Mouse (Mus musculus) ES-E14 (cell line): ENCODE measurements around the gene Anpep. TPM values are rescaled to one million over a fixed set of nuclear protein-coding genes. Genes with fewer than 3 reads are reported as not detected.
"Not testable (repeated sequence)": the region's sequence is repeated elsewhere in the genome, so short reads cannot be mapped to it uniquely, and the experiment has no call there.

Experiments
- DNase-seq: peaks from one replicate; pipeline ENCODE4 v3.0.0-alpha.2; 2013; ENCODE audit warnings: low read depth, low spot score
- H3K27ac ChIP-seq: 2 replicates; pipeline ENCODE4 v1.5.1; 2012; ENCODE audit warnings: low read depth, mild to moderate bottlenecking, low read length, moderate library complexity, mixed read lengths; ENCODE audit not compliant: poor library complexity, insufficient read depth, severe bottlenecking
- H3K36me3 ChIP-seq: 2 replicates; pipeline ENCODE4 v1.6.1; 2012; ENCODE audit warnings: mild to moderate bottlenecking, low read length, moderate library complexity, mixed read lengths; ENCODE audit not compliant: control insufficient read depth, poor library complexity, insufficient read depth, severe bottlenecking
- H3K4me1 ChIP-seq, 2 experiments: fragments of 150-350 bp in 1 of 2; sonication (generic) in 1 of 2; 2 replicates each; pipeline ENCODE4 v1.6.1; 2012; ENCODE audit warnings: low read length in 2 of 2, mild to moderate bottlenecking in 1 of 2, mixed read lengths in 1 of 2; ENCODE audit not compliant: control insufficient read depth in 2 of 2, insufficient read depth in 2 of 2, poor library complexity in 1 of 2
- H3K4me3 ChIP-seq, 2 experiments: fragments of 150-350 bp in 1 of 2; sonication (generic) in 1 of 2; 2 replicates each; pipeline ENCODE4 v1.5.1; 2012; ENCODE audit warnings: low read length in 2 of 2, low read depth in 1 of 2, mild to moderate bottlenecking in 1 of 2, mixed read lengths in 1 of 2; ENCODE audit not compliant: insufficient read depth in 1 of 2, poor library complexity in 1 of 2, severe bottlenecking in 1 of 2
- H3K9ac ChIP-seq: 2 replicates; pipeline ENCODE4 v1.6.1; 2012; ENCODE audit warnings: low read depth, mild to moderate bottlenecking, low read length, mixed read lengths; ENCODE audit not compliant: poor library complexity, insufficient read depth, severe bottlenecking
- H3K9me3 ChIP-seq: fragments of 150-350 bp; sonication (generic); 2 replicates; pipeline ENCODE4 v1.6.1; 2012; ENCODE audit warnings: low read depth, mild to moderate bottlenecking, low read length; ENCODE audit not compliant: control insufficient read depth, insufficient read depth
- CHD2 ChIP-seq: IDR thresholded peaks from 2 replicates; pipeline ENCODE4 v1.6.1; 2014; ENCODE audit warnings: mild to moderate bottlenecking, low read depth, low read length, inconsistent platforms
- HCFC1 ChIP-seq: IDR thresholded peaks from 2 replicates; pipeline ENCODE4 v1.6.1; 2012; ENCODE audit warnings: low read length, inconsistent platforms, borderline replicate concordance; ENCODE audit not compliant: insufficient read depth
- MAFK ChIP-seq: IDR thresholded peaks from 2 replicates; pipeline ENCODE4 v1.6.1; 2014; ENCODE audit warnings: mild to moderate bottlenecking, low read depth, low read length, inconsistent platforms; ENCODE audit not compliant: insufficient read depth
- ZC3H11A ChIP-seq: IDR thresholded peaks from 2 replicates; pipeline ENCODE4 v1.6.1; 2012; ENCODE audit warnings: low read depth, mild to moderate bottlenecking, inconsistent platforms, low read length, borderline replicate concordance
- ZNF384 ChIP-seq: IDR thresholded peaks from 2 replicates; pipeline ENCODE4 v1.6.1; 2012; ENCODE audit warnings: low read depth, low read length, inconsistent platforms
- in situ Hi-C, 2 experiments: fragments of 600-800 bp; cut with MboI; formaldehyde crosslinking; loops; one replicate each; pipeline ENCODE4 v1.15.1; 2025; ENCODE audit warnings: low sequenced_read_pairs in 2 of 2, inconsistent platforms in 1 of 2; ENCODE audit not compliant: unreplicated experiment in 2 of 2
- total RNA-seq: library from RNA; depleted of rRNA; stranded (reverse); fragments of 300-350 nt; gene quantifications from 2 replicates; pipeline ENCODE4 v1.2.3, GENCODE M21; 2012

Gene Anpep
- total RNA-seq, 1 experiment = 11.4 TPM

GRCm38 (mm10) chr7:79798606-79799005 is 62.3 kb downstream of the Anpep start:
- H3K9me3 ChIP-seq = no peaks in the 10 kb centered on the region
- DNase-seq = no peak
- in situ Hi-C loops = loop anchor here in 1 of 2 experiments (5.0 kb wide), 1 partner anchor 119 kb away; no protein-coding TSS in a partner anchor

GRCm38 (mm10) chr7:79793688-79794087 is 67.2 kb downstream of the Anpep start, which contains the start of gene Mesp1:
Gene Mesp1, minus strand, starts transcription at chr7:79793788.
- no peaks in the 10 kb centered on the region for H3K36me3 ChIP-seq
- no peaks in the 10 kb centered on the region for H3K9me3 ChIP-seq
- no peak for TF ChIP-seq HCFC1
- no peak for TF ChIP-seq CHD2
- TF ChIP-seq ZC3H11A = no peak
- TF ChIP-seq ZNF384 = no peak
- TF ChIP-seq MAFK = no peak
- peaks cover 0 to 4% of the 10 kb centered on the region in 2 experiments; a peak in 1 of 4 replicates for H3K4me1 ChIP-seq
- H3K4me3 ChIP-seq = peak within 1 kb of the TSS; percentile 60 to 75
- in situ Hi-C loops = no loop called here
- H3K9ac ChIP-seq = peak within 1 kb of the TSS; percentile 36
- no peak for DNase-seq
- no peak within 1 kb of the TSS for H3K27ac ChIP-seq

More at GRCm38 (mm10) chr7:79798606-79799005, 62.3 kb downstream of the Anpep start:
- Histone ChIP-seq H3K36me3 (no peaks in the 10 kb centered on the region), H3K4me3 (no peak overlapping the region), H3K9ac (no peak overlapping the region), H3K4me1 (no peaks in the 10 kb centered on the region), H3K27ac (no peak overlapping the region)
- TF ChIP-seq CHD2 = no peak
- TF ChIP-seq MAFK = no peak
- no peak for TF ChIP-seq HCFC1
- TF ChIP-seq ZNF384 = no peak
- TF ChIP-seq ZC3H11A = no peak

GRCm38 (mm10) chr7:79792635-79793421 is 68.0 kb downstream of the Anpep start:
- Histone ChIP-seq H3K9me3 (no peaks in the 10 kb centered on the region), H3K27ac (no peak overlapping the region), H3K4me3 (peak overlapping the region; percentile 60 to 75), H3K36me3 (no peaks in the 10 kb centered on the region; the same call in 1 of the 2 replicates), H3K9ac (peak overlapping the region; percentile 36), H3K4me1 (peaks cover 0 to 5% of the 10 kb centered on the region in 2 experiments; a peak in 1 of 4 replicates)
- no peak for TF ChIP-seq ZC3H11A
- TF ChIP-seq CHD2 = no peak
- no peak for TF ChIP-seq MAFK
- TF ChIP-seq HCFC1 = no peak
- TF ChIP-seq ZNF384 = no peak
- in situ Hi-C loops = no loop called here
- no peak for DNase-seq

- H3K27ac ChIP-seq, in situ Hi-C loops, H3K36me3 ChIP-seq, H3K4me1 ChIP-seq, H3K9ac ChIP-seq, H3K9me3 ChIP-seq, H3K4me3 ChIP-seq, DNase-seq: not testable (repeated sequence)
These were observed 71.0 kb downstream of the Anpep start for GRCm38 (mm10) chr7:79789812-79790211.

GRCm38 (mm10) chr7:79786295-79786694 is 74.6 kb downstream of the Anpep start:
- DNase-seq = no peak
- Histone ChIP-seq H3K9me3 (no peaks in the 10 kb centered on the region), H3K9ac (no peak overlapping the region), H3K36me3 (no peaks in the 10 kb centered on the region; the same call in 1 of the 2 replicates), H3K4me1 (peaks cover 0 to 5% of the 10 kb centered on the region in 2 experiments; a peak in 1 of 4 replicates), H3K4me3 (no peak overlapping the region), H3K27ac (no peak overlapping the region)
- TF ChIP-seq ZC3H11A (no peak), CHD2 (no peak), HCFC1 (no peak), ZNF384 (no peak), MAFK (no peak)
- in situ Hi-C loops = no loop called here
